Mouse (Mus musculus) megakaryocyte, embryonic 14.5 days (primary cell): ENCODE results near the gene Ikzf3. TPM values are rescaled to one million over a fixed set of nuclear protein-coding genes. Genes with fewer than 3 reads are reported as not detected.

Source experiments
- H3K27me3 ChIP-seq: replicated peaks from 2 replicates; pipeline ENCODE3; 2012; ENCODE audit warnings: inconsistent platforms
- H3K36me3 ChIP-seq: replicated peaks from 2 replicates; pipeline ENCODE3; 2012; ENCODE audit warnings: low read length, inconsistent platforms, mixed read lengths
- H3K4me1 ChIP-seq: 2 replicates; pipeline ENCODE4 v1.6.1; 2012; ENCODE audit warnings: inconsistent platforms
- H3K4me3 ChIP-seq: replicated peaks from 2 replicates; pipeline ENCODE3; 2012; ENCODE audit warnings: moderate library complexity, mild to moderate bottlenecking, inconsistent platforms
- H3K9me3 ChIP-seq: 2 replicates; pipeline ENCODE4 v1.6.1; 2012; ENCODE audit warnings: inconsistent platforms
- FLI1 ChIP-seq: IDR thresholded peaks from 2 replicates; pipeline ENCODE4 v1.6.1; 2012; ENCODE audit warnings: low read length, inconsistent platforms, mixed read lengths
- GATA1 ChIP-seq: IDR thresholded peaks from 3 replicates; pipeline ENCODE4 v1.6.1; 2012; ENCODE audit warnings: mixed read lengths, low read length, inconsistent platforms, borderline replicate concordance
- polyA plus RNA-seq: library from polyadenylated mRNA; stranded (reverse); fragments of >175 nt; gene quantifications from 2 replicates; pipeline ENCODE4 v1.2.3, GENCODE M21; 2012; ENCODE audit warnings: low replicate concordance; ENCODE audit not compliant: insufficient read depth

The Ikzf3 gene
- polyA plus RNA-seq, 1 experiment = not detected

- H3K27me3 ChIP-seq = peaks cover 43% of the 10 kb centered on the region
- H3K4me3 ChIP-seq = no peak overlapping the region
- TF ChIP-seq GATA1 (no peak), FLI1 (no peak)
- no peaks in the 10 kb centered on the region for H3K4me1 ChIP-seq
- no peaks in the 10 kb centered on the region for H3K36me3 ChIP-seq
- H3K9me3 ChIP-seq = no peaks in the 10 kb centered on the region
Observed at GRCm38 (mm10) chr11:98476434-98476807, 69.4 kb downstream of the Ikzf3 start.

GRCm38 (mm10) chr11:98475630-98476433 lies 70.0 kb downstream of the Ikzf3 start:
- Histone ChIP-seq H3K9me3 (no peaks in the 10 kb centered on the region), H3K4me1 (no peaks in the 10 kb centered on the region), H3K4me3 (no peak overlapping the region), H3K27me3 (peaks cover 48% of the 10 kb centered on the region), H3K36me3 (no peaks in the 10 kb centered on the region)
- TF ChIP-seq GATA1 (no peak), FLI1 (no peak)

GRCm38 (mm10) chr11:98474967-98475366 lies 70.9 kb downstream of the Ikzf3 start:
- H3K4me1 ChIP-seq = no peaks in the 10 kb centered on the region
- H3K27me3 ChIP-seq = peaks cover 52% of the 10 kb centered on the region
- no peaks in the 10 kb centered on the region for H3K9me3 ChIP-seq
- no peak overlapping the region for H3K4me3 ChIP-seq
- no peaks in the 10 kb centered on the region for H3K36me3 ChIP-seq
- no peak for TF ChIP-seq GATA1
- TF ChIP-seq FLI1 = no peak

GRCm38 (mm10) chr11:98473916-98474479 lies 71.8 kb downstream of the Ikzf3 start:
- Histone ChIP-seq H3K4me1 (no peaks in the 10 kb centered on the region), H3K9me3 (no peaks in the 10 kb centered on the region), H3K27me3 (peaks cover 58% of the 10 kb centered on the region), H3K36me3 (no peaks in the 10 kb centered on the region), H3K4me3 (no peak overlapping the region)
- TF ChIP-seq FLI1 (no peak), GATA1 (no peak)

- Histone ChIP-seq H3K4me3 (no peak overlapping the region), H3K36me3 (no peaks in the 10 kb centered on the region), H3K27me3 (peaks cover 64% of the 10 kb centered on the region), H3K4me1 (no peaks in the 10 kb centered on the region), H3K9me3 (no peaks in the 10 kb centered on the region)
- TF ChIP-seq FLI1 = no peak
- no peak for TF ChIP-seq GATA1
Observed at GRCm38 (mm10) chr11:98472696-98473095, 73.1 kb downstream of the Ikzf3 start.

- Histone ChIP-seq H3K9me3 (no peaks in the 10 kb centered on the region), H3K4me1 (no peaks in the 10 kb centered on the region), H3K36me3 (no peaks in the 10 kb centered on the region), H3K4me3 (no peak overlapping the region), H3K27me3 (peaks cover 79% of the 10 kb centered on the region)
- TF ChIP-seq GATA1 = no peak
- no peak for TF ChIP-seq FLI1
Observed at GRCm38 (mm10) chr11:98470795-98471194, 75.0 kb downstream of the Ikzf3 start.

- Histone ChIP-seq H3K27me3 (peaks cover 83% of the 10 kb centered on the region), H3K4me3 (no peak overlapping the region), H3K36me3 (no peaks in the 10 kb centered on the region), H3K4me1 (no peaks in the 10 kb centered on the region), H3K9me3 (no peaks in the 10 kb centered on the region)
- TF ChIP-seq FLI1 (no peak), GATA1 (no peak)
Observed at GRCm38 (mm10) chr11:98469761-98470714, 75.8 kb downstream of the Ikzf3 start.

GRCm38 (mm10) chr11:98464516-98464915 lies 81.3 kb downstream of the Ikzf3 start:
- no peaks in the 10 kb centered on the region for H3K36me3 ChIP-seq
- H3K4me1 ChIP-seq = peaks cover 9% of the 10 kb centered on the region; the same call in 1 of the 2 replicates
- peaks cover 81% of the 10 kb centered on the region for H3K27me3 ChIP-seq
- H3K9me3 ChIP-seq = no peaks in the 10 kb centered on the region
- no peak for TF ChIP-seq FLI1
- no peak for TF ChIP-seq GATA1
- no peak overlapping the region for H3K4me3 ChIP-seq

GRCm38 (mm10) chr11:98463911-98464310 lies 81.9 kb downstream of the Ikzf3 start:
- Histone ChIP-seq H3K9me3 (no peaks in the 10 kb centered on the region), H3K4me1 (peaks cover 9% of the 10 kb centered on the region; the same call in 1 of the 2 replicates), H3K36me3 (no peaks in the 10 kb centered on the region), H3K27me3 (peaks cover 81% of the 10 kb centered on the region), H3K4me3 (no peak overlapping the region)
- no peak for TF ChIP-seq FLI1
- no peak for TF ChIP-seq GATA1

GRCm38 (mm10) chr11:98462255-98462654 lies 83.6 kb downstream of the Ikzf3 start:
- TF ChIP-seq GATA1 (no peak), FLI1 (no peak)
- Histone ChIP-seq H3K4me1 (peaks cover 22% of the 10 kb centered on the region), H3K4me3 (no peak overlapping the region), H3K9me3 (no peaks in the 10 kb centered on the region), H3K36me3 (no peaks in the 10 kb centered on the region), H3K27me3 (peaks cover 80% of the 10 kb centered on the region)
